Mouse (Mus musculus) frontal cortex, postnatal 36 days (tissue): ENCODE data around the gene Snap47.
"Not testable (repeated sequence)": the region's sequence is repeated elsewhere in the genome, so short reads cannot be mapped to it uniquely, and the experiment has no call there.

Experiments used
- DNase-seq, 2 experiments: peaks; one replicate each; pipeline ENCODE4 v3.0.0; 2022; ENCODE audit warnings: low spot score in 2 of 2

The Snap47 gene

DNA sequence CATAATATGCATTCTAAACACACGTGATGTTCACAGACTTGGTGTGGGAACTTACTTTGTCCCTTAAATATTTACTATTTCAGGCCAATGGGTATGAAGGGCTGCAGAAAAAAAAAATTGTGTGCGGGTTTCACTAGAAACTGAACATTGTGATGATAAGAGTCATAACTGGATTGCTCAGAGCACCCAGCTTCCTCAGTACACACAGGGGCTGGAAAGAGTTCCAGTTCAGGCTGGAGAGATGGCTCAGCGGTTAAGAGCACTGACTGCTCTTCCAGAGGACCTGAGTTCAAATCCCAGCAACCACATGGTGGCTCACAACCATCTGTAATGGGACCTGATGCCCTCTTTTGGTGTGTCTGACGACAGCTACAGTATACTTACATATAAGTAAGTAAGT, 83.0 kb downstream of the Snap47 start:
- not testable (repeated sequence) for DNase-seq

DNA sequence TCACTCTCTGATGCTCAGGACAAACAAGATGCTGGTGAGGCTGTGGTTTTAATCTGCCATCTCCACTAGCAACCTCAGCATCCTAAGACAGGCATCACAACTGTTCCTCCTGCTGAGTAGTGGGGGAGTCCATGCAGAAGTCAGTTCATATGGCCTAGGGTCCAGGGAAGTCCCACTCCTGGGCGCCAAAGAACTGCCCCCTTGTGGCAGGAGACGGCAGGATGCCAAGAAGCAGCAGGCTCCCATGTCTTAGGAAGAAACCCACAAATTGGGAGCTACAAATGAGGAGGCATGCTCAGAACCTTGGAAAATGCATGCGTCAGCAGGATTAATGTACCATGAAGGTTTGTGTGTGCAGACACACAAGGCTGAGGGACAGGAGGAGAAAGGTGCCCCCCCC, 84.4 kb downstream of the Snap47 start:
- no peak for DNase-seq

DNA sequence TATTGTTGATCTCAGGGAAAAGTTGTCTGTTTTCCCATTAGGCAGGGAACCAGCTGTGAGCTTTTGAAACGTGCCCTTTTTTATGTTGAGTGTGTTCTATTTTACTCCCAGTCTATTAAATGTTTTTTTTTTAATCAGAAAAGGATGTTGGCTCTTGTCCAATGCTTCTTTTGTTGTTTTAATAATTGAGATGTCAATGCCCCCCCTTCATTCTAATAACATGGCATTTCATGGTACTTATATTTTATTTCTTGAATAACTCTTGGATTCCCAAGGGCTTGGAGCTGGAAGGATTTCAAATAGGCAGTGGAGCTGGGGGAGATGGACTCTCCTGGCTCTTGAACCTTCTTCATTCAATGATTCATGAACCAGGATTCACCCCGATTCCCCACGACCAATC, 85.0 kb downstream of the Snap47 start:
- no peak for DNase-seq

- DNase-seq, result no peak
Measured at GRCm38 (mm10) chr11:59364417-59364816, 86.6 kb downstream of the Snap47 start.

DNA sequence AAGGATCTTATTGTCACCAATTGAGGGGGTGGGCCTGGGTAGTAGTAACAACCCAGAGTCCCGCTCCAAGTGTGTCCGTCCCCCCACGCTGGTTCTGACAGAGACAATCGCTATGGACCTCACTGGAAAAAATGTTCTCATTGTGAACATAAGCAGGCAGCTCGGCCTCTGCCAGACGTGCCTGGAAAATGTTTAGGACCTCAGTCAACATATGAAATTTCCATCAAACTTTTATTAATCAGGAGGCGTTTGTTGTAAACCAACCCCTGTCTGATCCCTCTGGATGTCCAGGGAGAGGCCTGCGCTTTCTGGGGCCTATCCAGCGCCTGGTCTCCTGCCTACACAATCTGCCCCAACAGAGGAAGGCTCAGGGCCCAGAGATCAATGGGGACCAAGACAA, 87.0 kb downstream of the Snap47 start:
- DNase-seq, result no peak

DNA sequence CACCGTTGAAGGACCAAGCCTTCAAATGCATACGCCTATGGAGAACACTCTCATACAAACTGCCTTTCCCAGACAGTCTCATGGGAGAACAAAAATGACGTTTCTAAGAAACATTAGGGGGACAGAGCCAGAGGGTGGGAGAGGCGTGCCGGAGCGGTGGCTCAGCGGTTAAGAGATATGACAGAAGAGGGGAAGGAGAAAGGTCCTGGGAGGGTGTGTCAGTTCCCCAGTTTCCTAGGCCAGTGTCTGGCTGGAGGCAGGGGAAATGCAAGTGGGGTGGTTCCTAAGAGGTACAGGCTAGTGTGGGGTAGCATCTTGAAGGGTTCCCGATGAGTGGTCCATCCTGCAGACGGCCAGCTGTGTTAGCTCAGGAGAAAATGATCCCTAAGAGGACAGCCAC, 89.7 kb downstream of the Snap47 start:
- no peak for DNase-seq
